Mouse (Mus musculus) thymus, postnatal 10 days (tissue): ENCODE results near the gene Fam217b.

Source experiments
- DNase-seq, 2 experiments: peaks; one replicate each; pipeline ENCODE4 v3.0.0; 2021; ENCODE audit warnings: low spot score in 2 of 2

The Fam217b gene

GRCm38 (mm10) chr2:178414261-178415149, at the start of gene Fam217b, which contains the start of gene Ppp1r3d:
Gene Fam217b (plus strand): TSS chr2:178414524.
Gene Ppp1r3d (minus strand): TSS chr2:178414472.
- peak in 1 of 2 experiments; percentile 1 for DNase-seq

DNA sequence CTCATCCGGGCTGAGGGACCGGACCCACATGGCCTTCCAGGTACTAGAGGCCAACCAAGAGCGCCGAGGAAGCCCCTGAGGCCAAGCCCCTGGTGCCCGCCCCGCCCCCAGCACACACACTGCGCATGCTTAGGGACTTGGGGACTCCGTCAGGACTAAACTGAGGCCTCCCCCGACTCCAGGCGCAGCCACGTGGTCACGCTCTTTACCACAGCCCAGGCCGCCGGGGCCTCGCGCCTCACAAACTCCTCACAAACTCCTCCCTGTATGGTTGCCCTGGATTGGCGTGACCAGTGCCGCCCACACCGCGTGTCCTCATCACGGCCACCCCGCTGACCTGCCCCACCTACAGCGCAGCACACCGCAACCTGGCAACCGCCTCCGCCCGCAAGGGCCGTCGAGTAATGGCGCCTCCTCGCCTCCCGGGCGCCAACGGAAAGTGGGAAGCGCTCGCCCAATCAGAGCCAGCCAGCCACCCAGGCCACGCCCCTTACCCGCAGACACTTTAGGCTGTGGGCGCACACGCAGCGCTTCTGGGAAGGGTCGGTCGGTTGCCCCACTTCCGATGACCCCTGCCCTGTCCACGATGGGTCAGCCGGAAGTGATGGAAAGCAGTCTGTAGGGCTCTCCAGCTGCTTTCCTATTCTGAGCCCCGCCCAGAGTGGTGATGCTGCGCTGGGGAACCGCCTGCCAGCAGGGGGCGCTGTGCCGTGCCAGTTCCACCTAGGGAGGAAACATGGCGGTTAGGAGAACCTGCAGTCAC, 7.1 kb upstream of the Fam217b start, which contains the start of gene Sycp2:
Gene Sycp2 (minus strand): TSS at position 633 of the 763 bp plus-strand sequence.
- no peak for DNase-seq

DNA sequence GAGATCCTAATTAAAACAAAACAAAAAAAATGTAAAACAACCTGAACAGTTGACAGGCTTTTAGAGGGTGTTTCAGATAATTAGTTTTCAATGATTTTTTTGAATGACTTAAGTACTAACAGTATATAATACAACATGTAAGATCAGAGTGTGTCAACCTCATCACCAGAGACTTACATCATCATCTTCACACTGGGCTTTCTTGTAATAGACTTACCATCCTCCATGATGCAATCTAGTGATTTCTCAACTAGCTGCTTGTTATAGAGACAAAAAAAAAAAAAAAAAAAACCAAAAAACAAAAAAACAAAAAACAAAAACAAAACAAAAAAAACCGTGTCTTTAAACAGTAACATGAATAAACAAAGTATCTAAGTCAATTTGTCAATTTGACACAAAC, 5.3 kb upstream of the Fam217b start:
- no peak for DNase-seq

DNA sequence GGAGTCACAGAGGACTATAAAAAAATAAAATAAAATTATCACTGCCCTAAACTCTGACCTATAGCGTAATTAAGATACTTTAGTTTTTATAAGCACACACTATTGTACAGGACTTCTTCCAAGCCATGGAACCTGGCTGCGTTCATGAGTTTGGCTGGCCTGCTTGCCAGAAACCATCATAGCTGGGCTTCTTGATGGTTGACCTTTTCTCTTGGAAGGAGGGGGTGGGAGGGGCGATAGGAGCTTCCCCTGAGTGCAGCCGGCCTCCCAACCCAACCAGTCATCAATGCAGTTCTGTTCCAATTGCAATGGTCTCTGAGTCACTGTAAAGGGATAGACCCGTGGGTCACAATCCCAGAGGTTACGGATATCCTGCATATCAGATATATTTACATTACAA, 4.0 kb upstream of the Fam217b start:
- no peak for DNase-seq

DNA sequence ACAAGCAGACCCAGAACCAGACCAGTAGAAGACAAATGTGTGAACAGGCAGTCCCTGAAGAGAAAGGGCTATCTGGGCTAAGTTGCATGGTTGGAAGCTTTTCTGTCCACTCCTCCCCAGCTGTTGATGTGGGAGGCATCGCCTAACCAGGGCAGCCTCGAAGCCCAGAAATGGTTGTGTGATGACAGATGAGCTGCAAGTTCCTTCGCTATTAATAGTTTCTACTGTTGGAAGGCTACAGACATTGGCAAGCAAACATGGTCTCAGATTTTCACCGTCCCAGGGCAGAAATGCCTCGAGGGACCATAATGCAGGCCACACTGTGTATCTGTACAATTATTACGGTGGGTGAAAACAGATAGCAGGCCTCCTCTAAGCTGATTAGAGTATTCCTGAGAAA, 1.7 kb upstream of the Fam217b start:
- DNase-seq: no peak

- no peak for DNase-seq
Measured at GRCm38 (mm10) chr2:178413081-178413480, 1.2 kb upstream of the Fam217b start.

GRCm38 (mm10) chr2:178413481-178414260, 653 bp upstream of the Fam217b start:
- DNase-seq: peak in 1 of 2 experiments; percentile 0

GRCm38 (mm10) chr2:178415150-178415448, 775 bp downstream of the Fam217b start:
- DNase-seq: no peak

DNA sequence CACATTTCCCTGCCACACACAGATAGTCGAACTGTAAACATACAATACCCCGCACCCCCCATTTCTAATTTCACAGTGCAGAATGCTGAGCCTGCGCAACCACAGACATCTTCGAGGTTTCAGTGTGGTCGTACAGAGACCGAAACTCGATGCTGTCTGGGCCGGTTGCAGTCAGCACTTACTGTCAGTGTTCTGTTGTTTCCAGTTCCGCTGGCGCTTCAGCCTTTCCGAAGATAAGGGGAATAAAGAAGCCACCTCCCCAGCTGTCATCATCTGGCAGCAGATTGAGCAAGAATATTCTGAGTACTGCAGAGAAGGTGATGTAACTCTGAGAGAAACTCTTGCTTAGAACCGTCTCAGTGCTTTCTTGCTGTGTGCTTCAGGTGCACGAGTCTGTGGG, 2.1 kb downstream of the Fam217b start:
- DNase-seq: peak in 1 of 2 experiments; percentile 1

GRCm38 (mm10) chr2:178416970-178417369, 2.6 kb downstream of the Fam217b start:
- peak in 1 of 2 experiments; percentile 1 for DNase-seq

DNA sequence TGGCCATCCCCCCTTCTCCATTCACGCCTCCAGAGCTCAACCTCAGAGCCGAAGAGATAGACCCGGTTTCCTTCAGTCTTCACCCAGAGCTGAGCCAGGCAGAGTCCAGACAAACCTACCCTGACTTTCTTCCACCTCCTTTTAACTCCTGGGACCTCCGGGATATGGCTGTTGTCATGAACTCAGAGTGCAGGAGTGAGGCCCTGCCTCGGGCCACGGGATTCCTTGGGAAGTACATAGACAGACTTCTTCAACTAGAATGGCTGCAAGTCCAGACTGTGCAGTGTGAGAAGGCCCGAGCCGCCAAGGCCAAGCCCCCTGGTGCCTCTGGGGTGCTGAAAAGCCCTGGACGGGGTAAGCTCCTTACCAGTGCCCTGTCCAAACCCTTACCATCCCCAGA, 6.3 kb downstream of the Fam217b start:
- DNase-seq: no peak

- no peak for DNase-seq
Measured at GRCm38 (mm10) chr2:178421603-178422002, 7.3 kb downstream of the Fam217b start.

GRCm38 (mm10) chr2:178422186-178422585, 7.9 kb downstream of the Fam217b start:
- no peak for DNase-seq

GRCm38 (mm10) chr2:178423223-178423622, 8.9 kb downstream of the Fam217b start:
- DNase-seq: no peak

DNA sequence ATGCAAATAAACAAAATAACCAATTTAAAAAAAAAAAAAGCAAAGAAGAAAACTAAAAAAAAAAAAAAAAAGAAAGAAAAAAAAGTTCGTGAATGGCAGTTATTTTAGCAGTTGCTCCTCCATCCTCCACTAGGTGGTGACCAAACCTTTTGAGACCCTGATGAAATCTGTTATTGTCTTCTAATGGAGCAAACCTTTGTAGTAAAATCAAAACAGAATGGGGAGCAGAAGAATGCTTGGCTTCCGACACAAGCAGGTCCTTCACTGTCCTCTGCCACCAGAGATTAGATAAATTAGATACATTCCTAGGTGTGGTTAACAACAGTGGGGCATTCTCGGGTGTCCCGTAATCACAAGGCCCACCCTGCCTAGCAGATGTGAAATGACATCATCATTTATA, 11.9 kb downstream of the Fam217b start:
- no peak for DNase-seq

GRCm38 (mm10) chr2:178427181-178427580, 12.9 kb downstream of the Fam217b start:
- no peak for DNase-seq

DNA sequence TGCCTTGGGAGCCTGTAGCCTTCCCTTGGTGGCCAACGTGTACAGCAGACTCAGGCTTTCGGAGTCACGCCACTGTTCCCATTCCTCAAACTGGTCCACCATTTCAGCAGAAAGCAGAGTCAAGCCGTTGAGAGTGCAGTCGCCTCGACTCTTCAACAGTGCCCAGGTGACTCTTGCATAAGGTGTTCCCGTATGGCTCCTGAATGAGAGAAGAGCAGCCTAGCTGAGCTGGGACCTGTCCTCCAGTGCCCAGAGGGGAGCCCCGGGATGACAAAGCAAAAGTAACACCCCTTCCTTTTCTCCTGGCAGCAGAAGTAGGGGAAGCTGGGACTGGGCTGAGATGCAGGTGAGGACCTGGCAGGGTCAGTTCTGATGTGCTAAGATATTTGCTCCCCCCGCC, 13.9 kb downstream of the Fam217b start:
- DNase-seq: no peak

DNA sequence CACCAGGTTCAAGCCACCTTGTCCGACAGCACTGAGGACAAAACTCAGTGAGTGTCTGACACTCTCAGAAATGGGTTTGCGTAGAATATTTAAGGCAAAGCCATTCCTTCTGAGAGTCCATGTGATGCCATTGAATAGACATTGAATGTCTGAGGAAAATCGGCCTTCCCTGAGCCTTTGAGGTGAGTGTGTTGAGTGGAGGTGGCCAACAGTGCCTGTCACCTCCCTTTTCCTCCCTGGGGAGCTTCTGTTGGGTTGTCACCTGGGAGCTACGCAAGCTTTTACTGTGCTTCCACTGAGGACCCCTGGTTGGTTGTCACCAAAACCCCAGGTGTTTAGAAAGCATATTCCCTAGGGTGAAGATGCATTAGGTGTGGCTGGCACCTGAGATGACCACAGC, 14.4 kb downstream of the Fam217b start:
- no peak for DNase-seq

- DNase-seq: no peak
Measured at GRCm38 (mm10) chr2:178429426-178429825, 15.1 kb downstream of the Fam217b start.

DNA sequence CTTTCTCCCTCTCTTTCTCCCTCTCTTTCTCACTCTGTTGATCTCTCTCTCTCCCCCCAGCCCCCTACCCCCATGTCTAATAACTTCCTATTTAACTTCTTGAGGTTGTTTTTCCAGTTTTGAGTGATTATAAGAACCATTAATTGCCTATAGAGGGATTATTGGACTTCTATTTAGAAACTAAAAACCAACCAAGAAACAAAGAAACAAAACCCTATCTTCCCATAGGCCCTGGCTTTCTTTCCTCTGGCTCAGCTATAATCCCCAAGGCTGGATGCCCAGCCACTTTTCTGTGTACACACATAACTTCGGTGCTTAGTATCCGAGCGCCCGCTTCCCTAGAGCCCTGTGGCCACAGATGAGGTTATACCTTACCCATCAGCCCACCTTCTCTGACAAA, 15.9 kb downstream of the Fam217b start, which contains the start of gene Cdh26:
Gene Cdh26 (plus strand): TSS at position 301 of the 400 bp plus-strand sequence.
- DNase-seq: no peak

- no peak for DNase-seq
Measured at GRCm38 (mm10) chr2:178433495-178433894, 19.2 kb downstream of the Fam217b start.

DNA sequence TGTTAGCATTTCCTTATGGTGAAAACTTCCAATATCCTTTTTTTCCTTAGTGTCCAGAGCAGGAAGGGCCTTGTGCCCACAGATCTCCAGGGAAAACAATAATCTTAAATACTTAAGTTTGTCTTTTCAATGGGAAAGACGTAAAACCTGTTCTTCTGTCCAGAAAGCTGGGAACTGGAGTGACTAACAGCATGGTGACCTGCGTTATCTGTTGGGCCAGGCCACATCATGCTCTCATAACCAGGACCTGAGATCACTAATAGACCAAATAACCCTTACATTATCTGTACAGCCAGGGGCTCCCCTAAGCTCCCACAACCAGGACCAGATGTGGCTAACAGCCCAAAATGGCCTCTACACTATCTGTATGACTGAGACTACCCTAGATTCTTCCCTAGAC, 19.6 kb downstream of the Fam217b start:
- DNase-seq: no peak
